Mouse (Mus musculus): ENCODE measurements at regions not wholly inside any gene's neighbourhood (a gene's known extent, or its start where the extent isn't known, plus 50 kb on each side); places are given as distances from the start of the nearest gene placed in this dataset.

GRCm38 (mm10) chr1:184456727-184457126 is 275.7 kb downstream of the Hlx start:
- H3K9me3 ChIP-seq (replicated peaks; ENCODE audit: insufficient read depth, low read length), result no peaks in the 10 kb centered on the region
- TF ChIP-seq MAFK (IDR thresholded peaks at IDR 0.05; ENCODE audit: borderline replicate concordance, low read depth, low read length) (no peak), TCF12 (IDR thresholded peaks at IDR 0.05; ENCODE audit: low read depth, low read length) (no peak), TAL1 (IDR thresholded peaks at IDR 0.05; ENCODE audit: low read length) (no peak), ETS1 (IDR thresholded peaks at IDR 0.05; ENCODE audit: low read depth, low read length) (no peak), RCOR1 (IDR thresholded peaks at IDR 0.05; ENCODE audit: low read depth, low read length) (no peak), BHLHE40 (IDR thresholded peaks at IDR 0.05; ENCODE audit: borderline replicate concordance, low read depth, low read length) (no peak), NELFE (IDR thresholded peaks at IDR 0.05; ENCODE audit: low read depth, low read length) (no peak), USF1 (IDR thresholded peaks at IDR 0.05; ENCODE audit: low read depth, low read length) (no peak), TBP (IDR thresholded peaks at IDR 0.05; ENCODE audit: low read depth, low read length) (no peak), SIN3A (IDR thresholded peaks at IDR 0.05; ENCODE audit: low read length) (no peak), POLR2A (IDR thresholded peaks at IDR 0.05; ENCODE audit: control insufficient read depth in 1 of 2, insufficient read depth in 1 of 2, low read depth in 1 of 2, low read length in 2 of 2, poor library complexity in 1 of 2) (no peak), JUND (IDR thresholded peaks at IDR 0.05; ENCODE audit: low read depth, low read length) (no peak), ZMIZ1 (IDR thresholded peaks at IDR 0.05; ENCODE audit: low read depth, low read length) (no peak)
- H3K27me3 ChIP-seq (ENCODE audit: control insufficient read depth in 1 of 2, insufficient read depth in 2 of 2, low read length in 2 of 2), result no peaks in the 10 kb centered on the region
- no peak overlapping the region for H3K27ac ChIP-seq (ENCODE audit: control insufficient read depth, low read depth, low read length)
- H3K4me3 ChIP-seq (ENCODE audit: control insufficient read depth in 1 of 2, insufficient read depth in 1 of 2, low read depth in 2 of 2, low read length in 2 of 2), result no peak overlapping the region
- no peak overlapping the region for H3K9ac ChIP-seq (ENCODE audit: control insufficient read depth, low read depth, low read length, poor library complexity, severe bottlenecking)
- no peaks in the 10 kb centered on the region for H3K36me3 ChIP-seq (ENCODE audit: control insufficient read depth in 1 of 2, insufficient read depth in 2 of 2, low read length in 2 of 2)
- no peak for DNase-seq (ENCODE audit: low read depth, low spot score)
- no peaks in the 10 kb centered on the region for H3K4me1 ChIP-seq (ENCODE audit: control insufficient read depth in 1 of 2, insufficient read depth in 2 of 2, low read length in 2 of 2)
- H3K79me2 ChIP-seq (ENCODE audit: control insufficient read depth, insufficient read depth, low read length, poor library complexity), result no peaks in the 10 kb centered on the region

DNA sequence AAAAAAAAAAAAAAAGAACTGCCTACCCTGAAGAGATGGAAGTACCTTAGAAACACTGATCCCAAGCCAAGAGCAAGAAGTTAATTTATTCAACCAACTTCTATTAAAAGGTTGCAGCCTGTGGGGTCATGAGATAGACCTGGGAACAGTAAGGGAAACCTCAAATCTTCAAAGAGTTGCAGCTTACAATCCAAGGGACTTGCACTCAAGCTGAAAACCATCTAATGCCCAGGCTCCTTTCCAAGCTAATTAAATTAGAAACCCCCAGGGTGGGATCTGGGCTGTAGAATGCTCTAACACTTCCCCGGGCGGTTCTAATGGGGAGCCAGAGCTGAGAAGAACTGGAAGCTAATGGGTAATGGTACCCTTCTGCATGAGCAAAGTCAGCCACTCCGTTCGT is 278.0 kb downstream of the Hlx start:
- Histone ChIP-seq H3K79me2 (ENCODE audit: control insufficient read depth, insufficient read depth, low read length, poor library complexity) (no peaks in the 10 kb centered on the region), H3K9me3 (replicated peaks; ENCODE audit: insufficient read depth, low read length) (no peaks in the 10 kb centered on the region), H3K4me3 (ENCODE audit: control insufficient read depth in 1 of 2, insufficient read depth in 1 of 2, low read depth in 2 of 2, low read length in 2 of 2) (no peak overlapping the region)

More for the DNA sequence above, 278.0 kb downstream of the Hlx start:
- Histone ChIP-seq H3K36me3 (ENCODE audit: control insufficient read depth in 1 of 2, insufficient read depth in 2 of 2, low read length in 2 of 2) (no peaks in the 10 kb centered on the region), H3K4me1 (ENCODE audit: control insufficient read depth in 1 of 2, insufficient read depth in 2 of 2, low read length in 2 of 2) (no peaks in the 10 kb centered on the region), H3K27me3 (ENCODE audit: control insufficient read depth in 1 of 2, insufficient read depth in 2 of 2, low read length in 2 of 2) (no peaks in the 10 kb centered on the region; a peak in 1 of 4 replicates), H3K27ac (ENCODE audit: control insufficient read depth, low read depth, low read length) (no peak overlapping the region), H3K9ac (ENCODE audit: control insufficient read depth, low read depth, low read length, poor library complexity, severe bottlenecking) (no peak overlapping the region)
- DNase-seq (ENCODE audit: low read depth, low spot score), result no peak
- TF ChIP-seq ZNF384 (IDR thresholded peaks at IDR 0.05; ENCODE audit: low read depth, low read length), result no peak
- no peak for TF ChIP-seq TCF12 (IDR thresholded peaks at IDR 0.05; ENCODE audit: low read depth, low read length)
- TF ChIP-seq ELF1 (IDR thresholded peaks at IDR 0.05; ENCODE audit: low read depth, low read length), result no peak
- no peak for TF ChIP-seq MAX (IDR thresholded peaks at IDR 0.05; ENCODE audit: low read length)
- TF ChIP-seq KAT2A (conservative IDR thresholded peaks at IDR 0.05; ENCODE audit: low read depth, low read length), result no peak
- no peak for TF ChIP-seq SMC3 (IDR thresholded peaks at IDR 0.05; ENCODE audit: low read depth, low read length)
- TF ChIP-seq MEF2A (IDR thresholded peaks at IDR 0.05; ENCODE audit: extremely low read depth, insufficient replicate concordance, low read depth, low read length, poor library complexity, severe bottlenecking), result no peak
- TF ChIP-seq BHLHE40 (IDR thresholded peaks at IDR 0.05; ENCODE audit: borderline replicate concordance, low read depth, low read length), result no peak
- no peak for TF ChIP-seq RAD21 (IDR thresholded peaks at IDR 0.05; ENCODE audit: low read depth, low read length)
- TF ChIP-seq ZC3H11A (IDR thresholded peaks at IDR 0.05; ENCODE audit: low read depth, low read length), result no peak
- TF ChIP-seq UBTF (IDR thresholded peaks at IDR 0.05; ENCODE audit: borderline replicate concordance, insufficient read depth, low read depth, low read length), result no peak
- no peak for TF ChIP-seq POLR2A (IDR thresholded peaks at IDR 0.05; ENCODE audit: control insufficient read depth in 1 of 2, insufficient read depth in 1 of 2, low read depth in 1 of 2, low read length in 2 of 2, poor library complexity in 1 of 2)
- TF ChIP-seq MYC (IDR thresholded peaks at IDR 0.05; ENCODE audit: low read depth, low read length), result no peak
- no peak for TF ChIP-seq MXI1 (IDR thresholded peaks at IDR 0.05; ENCODE audit: low read depth, low read length)
- no peak for TF ChIP-seq POLR2AphosphoS5 (IDR thresholded peaks at IDR 0.05; ENCODE audit: borderline replicate concordance, low read depth, low read length)
- TF ChIP-seq MYB (IDR thresholded peaks at IDR 0.05; ENCODE audit: low read depth, low read length), result no peak
- no peak for TF ChIP-seq CHD2 (IDR thresholded peaks at IDR 0.05; ENCODE audit: low read length)
- TF ChIP-seq USF1 (IDR thresholded peaks at IDR 0.05; ENCODE audit: low read depth, low read length), result no peak
- TF ChIP-seq ETS1 (IDR thresholded peaks at IDR 0.05; ENCODE audit: low read depth, low read length), result no peak

Measured in MEL (cell line).